ENCODE assay signal across 8 mouse cellular contexts in the genomic region with DNA sequence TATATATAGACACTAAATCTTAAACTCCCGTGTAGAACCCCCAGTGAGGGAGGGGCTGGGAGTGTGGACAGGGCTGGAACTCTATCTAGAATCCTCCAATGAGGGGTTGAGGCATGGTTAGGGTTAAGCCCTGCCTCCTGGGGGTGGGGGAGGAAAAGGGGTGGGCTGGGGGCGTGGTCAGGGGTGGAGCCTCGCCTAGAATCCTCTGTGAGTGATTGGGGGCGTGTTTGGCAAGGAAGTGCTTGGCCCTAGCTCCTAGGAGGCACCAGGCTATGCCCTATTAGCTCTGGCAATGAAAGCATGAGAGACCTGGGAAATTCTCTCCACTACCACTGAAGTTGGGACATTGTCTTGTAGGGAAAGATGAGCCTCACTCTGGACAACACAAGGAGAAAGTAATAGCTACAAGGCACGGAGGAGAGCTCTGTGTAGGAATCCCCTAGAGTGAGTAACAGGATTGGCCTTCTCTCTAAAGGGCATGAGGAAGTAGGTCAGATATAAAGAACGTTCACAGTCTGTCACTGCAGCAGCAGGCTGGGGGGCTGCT. TPM values are rescaled to one million over a fixed set of nuclear protein-coding genes. Genes with fewer than 3 reads are reported as not detected.
A peak's percentile ranks its signal among the peaks of the same experiment; 100 is the strongest.
DNase-seq lines count a peak whose midpoint lies in the region; ATAC-seq and TF ChIP-seq lines count a peak whose summit lies in the region.

No protein-coding gene starts in this region.

- no peak overlapping the region for H3K9ac ChIP-seq in forebrain, embryonic 16.5 days (replicated peaks; ENCODE audit: low read depth, low read length)
- no peak overlapping the region for H3K9ac ChIP-seq in hindbrain, embryonic 11.5 days (ENCODE audit: low read depth, low read length)
- H3K9ac ChIP-seq in midbrain, embryonic 16.5 days (ENCODE audit: low read depth, low read length), result no peak overlapping the region

- peak; percentile 48 to 52 for DNase-seq in cerebellum, adult 18-20 months
- DNase-seq in cerebellum, adult 11 months, result no peak
- peak; percentile 84 for DNase-seq in hindbrain, embryonic 11.5 days (ENCODE audit: low spot score)
- peak; percentile 92 for DNase-seq in liver

- 7% methylated on average over 6 of the region's 6 CpGs for WGBS in forebrain, embryonic 16.5 days
- WGBS in hindbrain, embryonic 11.5 days, result 8% methylated on average over 6 of the region's 6 CpGs
- 5% methylated on average over 6 of the region's 6 CpGs for WGBS in midbrain, embryonic 16.5 days

- H3K4me3 ChIP-seq in brown adipose tissue, adult 24 weeks (ENCODE audit: insufficient read depth, low read depth, low read length), result peak overlapping the region; percentile 42
- H3K4me3 ChIP-seq in forebrain, embryonic 16.5 days (replicated peaks; ENCODE audit: low read length), result peak overlapping the region; percentile 9; the same call in 1 of the 2 replicates
- no peak overlapping the region for H3K4me3 ChIP-seq in hindbrain, embryonic 11.5 days (ENCODE audit: low read depth, low read length)
- H3K4me3 ChIP-seq in midbrain, embryonic 16.5 days (ENCODE audit: low read depth, low read length), result no peak overlapping the region
- H3K4me3 ChIP-seq in testis, adult 2 months (ENCODE audit: control insufficient read depth, low read depth, low read length), result peak overlapping the region; percentile 5; the same call in 1 of the 2 replicates

- peaks cover 14% of the 10 kb centered on the region for H3K4me1 ChIP-seq in brown adipose tissue, adult 24 weeks (ENCODE audit: control insufficient read depth, insufficient read depth, insufficient read length, low read length)
- H3K4me1 ChIP-seq in forebrain, embryonic 16.5 days (replicated peaks; ENCODE audit: control insufficient read depth, insufficient read depth, low read length), result peaks cover 28% of the 10 kb centered on the region
- peaks cover 15% of the 10 kb centered on the region for H3K4me1 ChIP-seq in hindbrain, embryonic 11.5 days (replicated peaks; ENCODE audit: control insufficient read depth, insufficient read depth, low read length)
- peaks cover 22% of the 10 kb centered on the region for H3K4me1 ChIP-seq in midbrain, embryonic 16.5 days (ENCODE audit: control insufficient read depth, insufficient read depth, low read length)
- peaks cover 25% of the 10 kb centered on the region for H3K4me1 ChIP-seq in testis, adult 2 months (ENCODE audit: control insufficient read depth, insufficient read depth, low read length)

- H3K4me2 ChIP-seq in forebrain, embryonic 16.5 days (ENCODE audit: low read length), result peak overlapping the region; percentile 36
- peak overlapping the region; percentile 1; the same call in 1 of the 2 replicates for H3K4me2 ChIP-seq in hindbrain, embryonic 11.5 days (replicated peaks; ENCODE audit: low read depth, low read length)
- peak overlapping the region; percentile 8; the same call in 1 of the 2 replicates for H3K4me2 ChIP-seq in midbrain, embryonic 16.5 days (ENCODE audit: low read length)

- no peaks in the 10 kb centered on the region for H3K9me3 ChIP-seq in forebrain, embryonic 16.5 days (ENCODE audit: control insufficient read depth, low read length)
- H3K9me3 ChIP-seq in hindbrain, embryonic 11.5 days (ENCODE audit: control insufficient read depth, low read length), result no peaks in the 10 kb centered on the region
- H3K9me3 ChIP-seq in midbrain, embryonic 16.5 days (replicated peaks; ENCODE audit: control insufficient read depth, low read length, poor library complexity, severe bottlenecking), result no peaks in the 10 kb centered on the region

- ATAC-seq in forebrain, embryonic 16.5 days, result peak; percentile 27; the same call in 1 of the 2 replicates
- peak; percentile 59 for ATAC-seq in hindbrain, embryonic 11.5 days (ENCODE audit: low FRiP score)
- ATAC-seq in midbrain, embryonic 16.5 days, result no peak

- no peaks in the 10 kb centered on the region for H3K36me3 ChIP-seq in forebrain, embryonic 16.5 days (ENCODE audit: control insufficient read depth, insufficient read depth)
- H3K36me3 ChIP-seq in hindbrain, embryonic 11.5 days (ENCODE audit: control insufficient read depth, insufficient read depth, low read length), result no peaks in the 10 kb centered on the region
- no peaks in the 10 kb centered on the region for H3K36me3 ChIP-seq in midbrain, embryonic 16.5 days (ENCODE audit: control insufficient read depth, insufficient read depth, low read length)
- H3K36me3 ChIP-seq in testis, adult 2 months (ENCODE audit: control insufficient read depth, insufficient read depth, low read length), result no peaks in the 10 kb centered on the region

- no peak for TF ChIP-seq POLR2A in testis, adult 2 months (IDR thresholded peaks at IDR 0.05; ENCODE audit: control insufficient read depth, low read depth, low read length)

- H3K27me3 ChIP-seq in forebrain, embryonic 16.5 days (replicated peaks; ENCODE audit: control insufficient read depth, insufficient read depth, low read length), result no peaks in the 10 kb centered on the region
- no peaks in the 10 kb centered on the region for H3K27me3 ChIP-seq in hindbrain, embryonic 11.5 days (ENCODE audit: control insufficient read depth, insufficient read depth, low read length)
- no peaks in the 10 kb centered on the region; the same call in 1 of the 2 replicates for H3K27me3 ChIP-seq in midbrain, embryonic 16.5 days (ENCODE audit: control insufficient read depth, insufficient read depth, low read depth, low read length)
- no peaks in the 10 kb centered on the region for H3K27me3 ChIP-seq in testis, adult 2 months (ENCODE audit: control insufficient read depth, insufficient read depth, low read length)

- peak overlapping the region; percentile 93 for H3K27ac ChIP-seq in brown adipose tissue, adult 24 weeks (replicated peaks; ENCODE audit: low read depth, low read length)
- no peak overlapping the region for H3K27ac ChIP-seq in forebrain, embryonic 16.5 days (ENCODE audit: low read length)
- H3K27ac ChIP-seq in hindbrain, embryonic 11.5 days (ENCODE audit: low read depth, low read length), result no peak overlapping the region
- H3K27ac ChIP-seq in midbrain, embryonic 16.5 days (ENCODE audit: low read length), result no peak overlapping the region
- peak overlapping the region; percentile 37; the same call in 1 of the 2 replicates for H3K27ac ChIP-seq in testis, adult 2 months (ENCODE audit: control insufficient read depth, insufficient read depth, low read depth, low read length)

- no peak for TF ChIP-seq CTCF in testis, adult 2 months (IDR thresholded peaks at IDR 0.05; ENCODE audit: control insufficient read depth, insufficient read depth, insufficient replicate concordance, low read depth, low read length)

RNA-seq across cellular contexts. Expression of gene Dot1l, which starts 2.9 kb away (rescaled TPM):
- 11.5 and 15.8 TPM in 2 replicates for polyA plus RNA-seq in brown adipose tissue, adult 24 weeks (2012; ENCODE audit: insufficient read depth, insufficient read length, missing spikeins)
- 17.4 and 22.5 TPM in 2 replicates for polyA plus RNA-seq in forebrain, embryonic 16.5 days (2015; fragmentation: Nextera tagmentation; extraction: Ambion mirVana)
- polyA plus RNA-seq in hindbrain, embryonic 11.5 days (2014; fragmentation: Nextera tagmentation; extraction: Ambion mirVana), result 18.3 and 25.1 TPM in 2 replicates
- polyA plus RNA-seq in midbrain, embryonic 16.5 days (2015; fragmentation: Nextera tagmentation; extraction: Ambion mirVana), result 17.7 and 17.8 TPM in 2 replicates
- polyA plus RNA-seq in testis, adult 2 months (2012; rRNA removed), result 168 and 189 TPM in 2 replicates

RNA-seq across cellular contexts. Expression of gene Ap3d1, which starts 10.1 kb away (rescaled TPM):
- polyA plus RNA-seq in brown adipose tissue, adult 24 weeks (2012; ENCODE audit: insufficient read depth, insufficient read length, missing spikeins), result 35.0 and 40.9 TPM in 2 replicates
- 101 and 102 TPM in 2 replicates for polyA plus RNA-seq in forebrain, embryonic 16.5 days (2015; fragmentation: Nextera tagmentation; extraction: Ambion mirVana)
- polyA plus RNA-seq in hindbrain, embryonic 11.5 days (2014; fragmentation: Nextera tagmentation; extraction: Ambion mirVana), result 68.5 and 85.1 TPM in 2 replicates
- polyA plus RNA-seq in midbrain, embryonic 16.5 days (2015; fragmentation: Nextera tagmentation; extraction: Ambion mirVana), result 99.5 and 112 TPM in 2 replicates
- 178 and 195 TPM in 2 replicates for polyA plus RNA-seq in testis, adult 2 months (2012; rRNA removed)

RNA-seq across cellular contexts. Expression of gene Sf3a2, which starts 45.8 kb away (rescaled TPM):
- 12.1 and 15.3 TPM in 2 replicates for polyA plus RNA-seq in brown adipose tissue, adult 24 weeks (2012; ENCODE audit: insufficient read depth, insufficient read length, missing spikeins)
- polyA plus RNA-seq in forebrain, embryonic 16.5 days (2015; fragmentation: Nextera tagmentation; extraction: Ambion mirVana), result 62.6 and 65.1 TPM in 2 replicates
- 83.4 and 84.4 TPM in 2 replicates for polyA plus RNA-seq in hindbrain, embryonic 11.5 days (2014; fragmentation: Nextera tagmentation; extraction: Ambion mirVana)
- 57.8 and 60.6 TPM in 2 replicates for polyA plus RNA-seq in midbrain, embryonic 16.5 days (2015; fragmentation: Nextera tagmentation; extraction: Ambion mirVana)
- 65.7 and 67.4 TPM in 2 replicates for polyA plus RNA-seq in testis, adult 2 months (2012; rRNA removed)

RNA-seq across cellular contexts. Expression of gene Plekhj1, which starts 46.3 kb away (rescaled TPM):
- 30.2 and 40.5 TPM in 2 replicates for polyA plus RNA-seq in brown adipose tissue, adult 24 weeks (2012; ENCODE audit: insufficient read depth, insufficient read length, missing spikeins)
- polyA plus RNA-seq in forebrain, embryonic 16.5 days (2015; fragmentation: Nextera tagmentation; extraction: Ambion mirVana), result 129 and 143 TPM in 2 replicates
- 142 and 150 TPM in 2 replicates for polyA plus RNA-seq in hindbrain, embryonic 11.5 days (2014; fragmentation: Nextera tagmentation; extraction: Ambion mirVana)
- 121 and 125 TPM in 2 replicates for polyA plus RNA-seq in midbrain, embryonic 16.5 days (2015; fragmentation: Nextera tagmentation; extraction: Ambion mirVana)
- polyA plus RNA-seq in testis, adult 2 months (2012; rRNA removed), result 41.4 and 45.8 TPM in 2 replicates

RNA-seq across cellular contexts. Expression of gene Izumo4, which starts 50.2 kb away (rescaled TPM):
- 2.5 and 5.0 TPM in 2 replicates for polyA plus RNA-seq in brown adipose tissue, adult 24 weeks (2012; ENCODE audit: insufficient read depth, insufficient read length, missing spikeins)
- 32.5 and 44.1 TPM in 2 replicates for polyA plus RNA-seq in forebrain, embryonic 16.5 days (2015; fragmentation: Nextera tagmentation; extraction: Ambion mirVana)
- 10.3 and 11.4 TPM in 2 replicates for polyA plus RNA-seq in hindbrain, embryonic 11.5 days (2014; fragmentation: Nextera tagmentation; extraction: Ambion mirVana)
- 44.9 and 49.5 TPM in 2 replicates for polyA plus RNA-seq in midbrain, embryonic 16.5 days (2015; fragmentation: Nextera tagmentation; extraction: Ambion mirVana)
- 339 and 385 TPM in 2 replicates for polyA plus RNA-seq in testis, adult 2 months (2012; rRNA removed)

Comparison
In these comparisons a context has a peak if more than half of its experiments do, and no peak if none do; other contexts are left out.
1. H3K27ac ChIP-seq: peak in brown adipose tissue, adult 24 weeks (single experiment) and testis, adult 2 months (single experiment); none in forebrain, embryonic 16.5 days (single experiment), hindbrain, embryonic 11.5 days (single experiment) and midbrain, embryonic 16.5 days (single experiment).
2. H3K4me3 ChIP-seq: peak in brown adipose tissue, adult 24 weeks (single experiment), forebrain, embryonic 16.5 days (single experiment) and testis, adult 2 months (single experiment); none in hindbrain, embryonic 11.5 days (single experiment) and midbrain, embryonic 16.5 days (single experiment).
3. Peak in every context shown above with its lines, with median percentiles within 50 percentile points of each other: H3K4me2 ChIP-seq.